Mouse (Mus musculus): ENCODE measurements around the gene Cachd1. TPM values are rescaled to one million over a fixed set of nuclear protein-coding genes. Genes with fewer than 3 reads are reported as not detected.

Gene Cachd1
- 1 to 10 TPM; 3.2 to 4.1 TPM for total RNA-seq (2021)
- long read RNA-seq, experiment 1, full-length matches to known transcripts: 12 of 13 reads
- long read RNA-seq, experiment 1, partial matches to known transcripts: 0 of 13 reads
- long read RNA-seq, experiment 1, other reads (novel, unspliced or antisense): 1 of 13 reads
- long read RNA-seq, experiment 2, full-length matches to known transcripts: 1 of 1 reads
- long read RNA-seq, experiment 2, partial matches to known transcripts: 0 of 1 reads
- long read RNA-seq, experiment 2, other reads (novel, unspliced or antisense): 0 of 1 reads

DNA sequence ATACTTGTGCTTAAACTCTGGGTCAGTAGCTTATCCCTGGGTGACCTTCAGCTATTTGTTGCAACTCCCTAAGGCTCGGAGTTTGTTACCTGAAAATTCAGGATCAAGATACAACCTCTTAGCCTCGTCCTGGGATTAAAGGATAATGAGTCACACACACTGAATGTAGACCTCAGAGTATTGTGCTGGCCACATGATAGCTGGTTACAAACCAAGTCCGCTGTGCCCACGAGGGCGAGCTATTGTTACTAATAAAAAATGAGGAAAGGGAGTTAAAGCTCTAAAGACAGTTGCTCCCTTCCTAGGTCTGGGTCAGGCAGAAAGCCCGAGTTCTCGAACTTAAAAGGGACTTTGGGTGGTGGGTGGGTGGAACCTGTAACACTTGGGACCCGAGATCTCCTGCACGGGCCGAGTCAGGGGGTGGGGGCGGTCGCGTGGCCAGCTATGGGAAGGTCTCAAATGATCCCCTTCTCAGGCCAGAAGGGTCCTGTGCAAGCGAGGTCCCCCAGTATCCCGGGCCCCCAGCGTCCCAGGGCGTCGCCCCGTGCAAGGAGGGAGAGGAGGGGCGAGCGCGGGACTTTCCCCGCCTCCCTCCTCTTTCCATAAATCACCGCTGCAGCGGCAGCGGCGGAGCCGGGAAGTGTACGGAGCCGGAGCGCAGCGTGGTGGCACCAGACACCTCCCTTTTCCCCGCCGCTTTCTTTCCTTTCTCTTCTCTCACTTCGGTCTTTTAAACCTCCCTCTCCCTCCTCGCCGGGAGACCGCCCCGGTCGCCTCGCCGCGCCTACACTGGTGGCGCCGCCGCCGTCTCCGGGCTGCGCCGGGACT, at the start of gene Cachd1:
TSS of gene Cachd1 (plus strand) at position 633 of the 828 bp plus-strand sequence.
- DNase-seq (ENCODE audit: low spot score): peak; percentile 75

DNA sequence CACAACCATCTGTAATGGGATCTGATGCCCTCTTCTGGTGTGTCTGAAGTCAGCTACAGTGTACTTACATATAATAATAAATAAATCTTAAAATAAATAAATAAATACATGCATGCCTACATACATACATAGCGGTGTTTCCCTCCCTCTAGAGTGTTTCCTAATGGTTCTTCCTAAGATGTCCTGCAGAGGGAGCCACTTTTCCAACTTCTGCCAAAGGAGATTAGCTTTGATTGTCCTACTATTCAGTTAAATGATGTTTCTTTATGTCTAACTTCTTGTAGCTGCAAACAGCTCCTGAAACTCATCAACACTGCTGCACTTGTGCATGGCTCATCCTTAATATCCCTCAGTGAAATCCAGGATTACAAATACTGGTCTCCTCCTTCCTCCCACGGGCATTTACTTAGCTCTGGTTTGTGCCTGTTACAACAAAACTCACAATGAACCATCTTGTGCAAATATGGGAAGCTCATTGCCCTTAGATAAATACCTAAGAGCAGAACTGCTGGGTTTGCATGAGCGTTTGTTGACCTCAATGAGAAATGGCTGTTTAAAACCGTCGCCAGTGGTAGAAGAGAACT, 47.5 kb upstream of the Cachd1 start:
- peak; percentile 10 for DNase-seq (ENCODE audit: low spot score)

DNA sequence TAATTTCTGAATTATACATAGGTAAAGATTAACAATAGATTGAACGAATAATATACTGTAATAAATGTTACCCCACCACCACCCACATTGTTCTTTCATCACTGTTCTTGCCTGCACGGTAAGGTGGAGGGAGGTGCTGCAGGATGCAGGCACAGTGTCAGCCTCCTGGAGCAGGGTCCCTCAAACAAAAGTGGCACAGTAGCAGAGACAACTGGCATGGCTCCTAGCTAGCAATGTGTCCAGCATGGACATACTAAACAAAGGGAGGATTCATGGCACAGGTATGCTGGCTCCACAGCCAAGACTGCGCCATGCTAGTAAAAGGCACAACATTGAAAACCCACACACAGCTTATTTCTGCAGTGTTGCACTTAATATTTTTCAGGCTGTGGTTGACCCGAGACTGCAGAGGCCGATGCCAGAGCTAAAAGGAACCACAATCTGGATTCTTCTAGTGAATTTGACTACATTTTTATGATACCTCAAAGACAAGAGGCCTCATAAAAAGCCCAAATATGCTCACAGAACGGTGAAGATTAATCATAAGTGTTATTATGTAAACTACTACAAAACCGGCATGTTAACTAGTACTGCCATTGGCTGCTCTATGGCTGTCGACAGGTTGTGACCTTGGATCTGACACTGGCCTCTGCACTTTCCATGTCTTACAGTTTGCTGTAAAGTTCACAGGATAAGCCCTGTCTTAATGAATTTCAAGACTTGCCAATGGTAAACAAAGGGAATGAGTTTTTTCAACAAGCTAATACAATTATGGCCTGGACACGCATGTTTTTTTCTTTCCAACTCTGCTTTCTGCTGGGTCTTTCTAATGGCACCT, 41.2 kb upstream of the Cachd1 start:
- DNase-seq (ENCODE audit: low spot score): no peak

GRCm38 (mm10) chr4:100735936-100736349, 40.5 kb upstream of the Cachd1 start:
- DNase-seq (ENCODE audit: low spot score): no peak

- DNase-seq (ENCODE audit: low spot score): no peak
Measured at GRCm38 (mm10) chr4:100743615-100744014, 32.9 kb upstream of the Cachd1 start.

- DNase-seq (ENCODE audit: low spot score): no peak
Measured at GRCm38 (mm10) chr4:100752278-100752677, 24.2 kb upstream of the Cachd1 start.

DNA sequence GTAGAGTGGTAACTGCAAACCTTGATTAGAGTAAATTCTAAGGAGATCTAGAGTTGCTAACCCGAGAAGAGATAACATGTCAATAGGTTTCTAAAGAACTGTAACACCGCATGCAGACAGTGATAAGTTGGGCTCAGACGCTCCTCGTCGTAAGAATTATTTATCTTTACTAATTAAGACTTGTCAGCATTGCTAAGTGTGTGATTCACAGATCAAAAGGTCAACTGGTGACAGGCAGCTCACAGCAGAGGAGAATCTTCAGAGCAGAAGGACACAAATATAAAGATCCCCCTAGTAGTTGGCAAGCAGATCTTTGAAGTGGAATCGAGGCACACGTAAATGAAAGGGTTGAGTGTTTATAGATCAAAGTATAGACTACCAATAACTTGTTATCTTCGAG, 20.8 kb upstream of the Cachd1 start:
- no peak for DNase-seq (ENCODE audit: low spot score)

DNA sequence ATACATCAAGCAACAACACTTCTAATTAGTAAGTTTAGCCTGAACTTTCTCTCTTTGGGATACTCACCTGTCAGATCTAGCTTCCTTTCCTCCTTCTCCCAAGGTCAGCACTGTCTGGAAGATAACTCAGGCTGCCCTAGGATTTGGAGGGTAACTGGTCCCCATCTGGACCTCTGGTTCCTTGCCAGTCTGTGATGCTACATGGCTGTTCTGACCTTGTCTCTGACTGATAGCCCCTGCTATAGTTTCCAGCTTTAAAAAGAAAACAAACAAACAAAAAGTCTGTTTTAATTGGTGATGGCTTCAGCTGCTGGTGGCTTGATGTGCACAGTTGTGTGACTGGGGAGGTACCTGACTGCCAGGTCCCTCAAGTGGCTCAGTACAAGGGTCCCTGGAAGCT, 20.0 kb upstream of the Cachd1 start:
- DNase-seq (ENCODE audit: low spot score): no peak

- DNase-seq (ENCODE audit: low spot score): no peak
Measured at GRCm38 (mm10) chr4:100758265-100758898, 18.1 kb upstream of the Cachd1 start.

DNA sequence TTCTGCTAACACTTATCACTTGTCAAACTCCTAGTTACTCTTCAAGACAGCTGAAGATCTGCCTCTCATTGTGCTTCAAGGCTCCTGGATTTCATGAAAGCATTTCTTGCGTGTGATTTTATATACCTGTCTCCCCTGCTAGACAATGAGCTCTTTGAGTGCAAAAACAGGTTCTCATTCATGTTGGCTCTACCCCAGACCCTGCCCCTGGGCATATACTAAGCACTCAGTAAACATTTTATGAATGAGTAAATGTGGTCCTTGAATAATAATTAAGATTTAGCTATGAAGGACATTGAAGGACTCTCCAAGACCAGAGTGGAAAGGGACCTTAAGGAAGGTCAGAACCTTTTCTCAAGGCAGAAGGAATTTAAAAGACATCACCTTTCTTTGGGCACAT, 16.9 kb upstream of the Cachd1 start:
- no peak for DNase-seq (ENCODE audit: low spot score)

DNA sequence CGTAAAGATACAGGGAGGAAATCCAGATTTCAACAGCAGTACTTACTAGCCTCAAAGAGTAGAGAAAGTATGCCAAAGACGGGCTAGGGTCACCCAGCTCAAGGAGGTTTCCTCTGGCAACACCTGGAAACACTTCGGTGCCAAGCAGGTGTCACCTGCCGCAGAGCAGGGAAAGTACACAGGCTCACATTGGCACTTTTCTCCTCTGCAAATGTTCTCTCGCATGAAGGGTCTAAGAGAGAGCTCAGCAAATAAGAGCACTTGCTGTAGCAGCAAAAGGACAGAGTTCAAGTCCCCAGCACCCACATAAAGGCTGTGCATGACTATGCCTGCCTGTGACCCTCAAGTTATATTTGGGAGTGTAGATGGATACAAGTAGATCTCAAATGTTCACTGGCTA, 16.1 kb upstream of the Cachd1 start:
- no peak for DNase-seq (ENCODE audit: low spot score)

DNA sequence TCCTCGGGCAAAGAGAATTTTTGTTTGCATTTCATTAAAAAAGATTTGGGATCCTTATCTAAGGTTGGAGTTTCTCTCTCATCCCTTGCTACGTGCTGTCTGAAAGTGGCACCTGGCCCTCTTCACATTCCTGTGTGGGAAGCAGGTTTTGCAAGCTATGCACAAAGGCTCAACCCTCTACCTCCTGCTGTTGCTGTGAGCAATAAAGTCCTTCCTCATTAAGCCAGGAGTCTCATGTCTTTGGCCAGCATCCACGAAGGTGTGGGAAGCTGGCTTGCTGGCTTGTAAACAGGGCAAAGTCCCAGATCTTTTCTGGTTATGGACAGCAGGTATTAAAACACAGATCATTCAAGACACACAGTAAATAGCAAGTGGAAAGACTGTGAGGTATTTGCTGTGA, 7.9 kb upstream of the Cachd1 start:
- no peak for DNase-seq (ENCODE audit: low spot score)

DNA sequence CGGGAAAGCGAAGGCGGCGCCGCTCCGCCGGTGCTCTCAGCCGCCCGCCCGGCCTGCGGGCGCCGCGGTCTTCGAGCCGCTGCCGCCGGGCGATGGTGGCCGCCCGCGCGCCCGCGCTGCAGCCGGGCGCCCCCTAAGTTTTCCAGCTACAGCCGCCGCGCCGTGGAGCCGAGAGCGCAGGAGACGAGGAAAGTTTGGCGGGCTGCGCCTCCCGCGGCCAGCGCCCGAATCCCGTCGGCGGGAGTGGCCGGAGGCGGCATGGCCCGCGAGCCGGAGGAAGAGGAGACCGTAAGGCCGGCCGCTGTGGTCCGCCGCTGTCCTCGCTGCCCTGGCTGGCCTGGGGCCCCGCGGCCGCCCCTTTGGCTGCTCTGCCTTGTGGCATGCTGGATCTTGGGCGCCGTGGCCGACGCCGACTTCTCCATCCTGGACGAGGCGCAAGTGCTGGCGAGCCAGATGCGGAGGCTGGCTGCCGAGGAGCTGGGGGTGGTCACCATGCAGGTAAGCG, 448 bp downstream of the Cachd1 start:
- peak; percentile 39 for DNase-seq (ENCODE audit: low spot score)

DNA sequence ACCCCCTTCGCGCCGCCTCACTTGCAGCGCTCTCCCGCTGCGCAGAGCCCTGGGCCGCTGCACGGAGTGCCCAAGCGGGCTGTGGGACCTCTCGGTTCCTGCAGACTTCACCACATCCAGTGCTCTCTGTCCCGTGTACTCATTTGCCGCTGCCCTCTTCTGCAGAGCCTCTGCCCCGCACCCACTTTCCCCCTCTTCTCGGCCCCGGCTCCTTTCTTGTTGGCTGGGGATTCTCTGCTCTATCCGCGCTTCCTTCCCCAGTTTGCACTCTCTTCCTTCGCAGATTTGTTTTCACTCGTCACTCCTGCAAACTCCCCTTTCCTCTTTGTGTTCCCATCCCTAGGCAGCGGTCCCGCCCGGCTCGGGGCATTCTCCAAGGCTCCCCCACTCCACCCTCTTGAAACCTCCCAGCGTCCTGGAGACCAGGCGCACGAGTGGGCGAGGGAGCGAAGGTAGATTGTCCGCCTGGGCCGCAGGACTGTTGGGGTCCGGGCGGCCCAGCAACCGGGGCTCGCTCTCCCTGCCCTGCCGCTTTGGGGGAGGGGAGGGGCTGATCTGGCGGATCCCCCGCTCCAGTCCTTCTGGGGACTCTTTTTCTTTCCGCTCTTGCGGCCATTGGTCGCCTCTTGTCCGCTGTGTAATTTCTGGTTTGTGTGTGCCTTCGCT, 1.0 kb downstream of the Cachd1 start:
- peak; percentile 20 for DNase-seq (ENCODE audit: low spot score)

DNA sequence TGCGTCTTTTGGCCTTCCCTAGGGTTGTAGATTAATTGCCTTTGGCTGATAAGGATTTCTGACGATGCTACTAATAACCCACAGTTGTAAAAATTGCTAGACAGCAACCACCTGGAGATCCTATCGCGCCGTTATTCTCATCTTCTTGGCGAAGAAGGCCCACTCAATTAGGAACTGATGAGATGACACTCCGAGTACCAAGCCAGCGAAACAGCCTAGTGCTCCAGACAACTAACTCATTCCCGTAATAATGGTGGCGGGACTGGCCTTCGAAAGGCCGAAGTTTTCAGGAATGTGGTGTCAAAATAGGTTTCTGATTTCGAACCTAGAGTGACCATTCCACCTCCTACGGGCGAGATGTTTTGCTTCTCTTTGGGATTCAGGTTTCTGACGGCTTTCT, 1.6 kb downstream of the Cachd1 start:
- no peak for DNase-seq (ENCODE audit: low spot score)

DNA sequence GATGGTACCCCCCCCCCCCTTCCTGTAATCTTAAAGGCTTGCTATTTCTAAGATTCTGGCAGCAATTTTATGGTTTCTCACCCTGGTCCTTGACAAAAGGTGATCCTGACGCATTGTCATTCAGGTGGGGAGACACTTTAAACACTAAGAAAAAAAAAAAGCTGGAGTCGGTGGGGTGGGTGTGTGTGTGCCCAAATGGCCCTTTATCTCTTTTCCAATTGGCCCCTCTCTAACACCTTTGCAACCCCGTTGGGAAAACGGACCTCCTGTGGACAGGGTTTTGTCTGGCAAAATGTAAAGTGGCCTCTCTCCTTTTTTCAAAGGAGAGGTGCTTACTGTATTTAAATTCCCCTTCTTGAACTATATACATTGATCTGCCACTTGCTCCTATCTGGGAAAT, 2.5 kb downstream of the Cachd1 start:
- DNase-seq (ENCODE audit: low spot score): no peak

DNA sequence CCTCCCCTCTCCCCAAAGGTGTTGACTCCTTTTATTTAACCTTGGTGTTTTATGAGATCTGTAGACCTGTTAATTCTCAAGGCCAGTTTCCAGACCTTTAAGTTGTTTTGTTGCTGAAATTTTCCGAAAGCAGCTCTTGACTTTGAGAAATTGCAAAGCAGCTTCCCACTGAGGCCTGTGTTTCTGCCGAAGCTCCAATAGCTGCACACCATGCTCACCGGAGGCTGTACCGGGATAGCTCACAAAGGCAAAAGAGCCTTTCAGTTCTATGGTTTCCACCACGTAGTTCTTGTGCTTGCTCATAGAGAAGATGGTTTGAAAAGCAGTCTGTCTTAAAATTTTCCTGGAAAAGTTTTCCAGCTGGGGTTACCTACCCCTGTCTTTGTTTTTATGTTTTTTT, 3.2 kb downstream of the Cachd1 start:
- no peak for DNase-seq (ENCODE audit: low spot score)

DNA sequence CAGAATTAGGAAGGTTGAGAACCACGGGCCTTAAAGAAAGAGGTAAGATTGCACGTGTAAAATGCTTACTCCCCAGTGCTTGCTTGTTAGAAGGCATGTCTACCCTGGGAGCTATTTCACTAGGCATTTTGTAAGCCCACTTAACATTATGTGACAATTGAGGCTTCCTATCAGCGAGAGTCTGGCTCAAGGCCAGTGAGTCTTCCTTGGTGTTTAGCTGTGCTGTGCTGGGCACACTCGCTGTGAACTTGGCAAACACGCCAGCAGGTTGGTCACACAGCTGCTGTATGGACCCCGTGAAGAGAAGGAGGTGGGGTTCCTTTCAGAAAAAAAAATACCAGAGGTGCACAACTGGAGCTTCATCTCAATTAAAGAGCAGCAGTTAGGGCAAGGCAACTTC, 4.4 kb downstream of the Cachd1 start:
- DNase-seq (ENCODE audit: low spot score): no peak

DNA sequence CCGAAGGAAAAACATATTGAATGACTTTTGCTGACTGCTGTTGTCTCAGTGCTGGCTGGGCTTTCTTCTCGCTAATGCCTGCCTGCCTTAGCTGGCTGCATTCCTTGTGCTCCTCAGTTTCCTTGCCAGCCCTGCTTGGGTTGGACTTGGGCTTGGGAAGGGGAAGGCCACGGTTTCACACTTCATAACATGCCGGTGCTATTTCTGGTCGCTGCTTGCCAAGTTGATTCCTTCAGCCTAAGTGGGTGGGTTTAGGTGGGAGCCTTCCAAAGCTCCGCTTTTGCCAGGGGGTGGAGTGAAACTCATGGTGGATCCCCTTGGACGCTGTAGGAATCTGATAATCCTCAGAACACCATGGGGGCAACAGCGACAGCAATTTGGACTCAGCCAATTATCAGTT, 5.9 kb downstream of the Cachd1 start:
- peak; percentile 78 for DNase-seq (ENCODE audit: low spot score)

- DNase-seq (ENCODE audit: low spot score): peak; percentile 32
Measured at GRCm38 (mm10) chr4:100782891-100783290, 6.4 kb downstream of the Cachd1 start.
